Mouse (Mus musculus) small intestine, adult 2 months (tissue): ENCODE measurements at regions not wholly inside any gene's neighbourhood (a gene's known extent, or its start where the extent isn't known, plus 50 kb on each side); places are given as distances from the start of the nearest gene placed in this dataset.

ENCODE experiments used
- CTCF ChIP-seq: fragments of 200-500 bp; IDR thresholded peaks from 2 replicates; pipeline ENCODE4 v1.5.1; 2012; ENCODE audit warnings: low read depth, mild to moderate bottlenecking, control low read depth, inconsistent platforms, low read length, moderate library complexity, mixed read lengths; ENCODE audit not compliant: insufficient replicate concordance, insufficient read length; ENCODE audit errors: extremely low read depth
- POLR2A ChIP-seq: fragments of 200-500 bp; IDR thresholded peaks from 2 replicates; pipeline ENCODE4 v1.6.1; 2012; ENCODE audit warnings: low read depth, mild to moderate bottlenecking, control low read depth, inconsistent platforms, low read length, moderate library complexity

- no peak for TF ChIP-seq CTCF
- no peak for TF ChIP-seq POLR2A
Observed at GRCm38 (mm10) chr3:61255232-61255631, 106.2 kb upstream of the Rap2b start.
